Mouse (Mus musculus) 416B (cell line): Measurements from ENCODE around the gene Nwd2.
A peak's percentile ranks its signal among the peaks of the same experiment; 100 is the strongest.

ENCODE experiments used
- DNase-seq: peaks from one replicate; pipeline ENCODE4 v3.0.0; 2011; ENCODE audit warnings: low read depth

Nwd2 gene

DNA sequence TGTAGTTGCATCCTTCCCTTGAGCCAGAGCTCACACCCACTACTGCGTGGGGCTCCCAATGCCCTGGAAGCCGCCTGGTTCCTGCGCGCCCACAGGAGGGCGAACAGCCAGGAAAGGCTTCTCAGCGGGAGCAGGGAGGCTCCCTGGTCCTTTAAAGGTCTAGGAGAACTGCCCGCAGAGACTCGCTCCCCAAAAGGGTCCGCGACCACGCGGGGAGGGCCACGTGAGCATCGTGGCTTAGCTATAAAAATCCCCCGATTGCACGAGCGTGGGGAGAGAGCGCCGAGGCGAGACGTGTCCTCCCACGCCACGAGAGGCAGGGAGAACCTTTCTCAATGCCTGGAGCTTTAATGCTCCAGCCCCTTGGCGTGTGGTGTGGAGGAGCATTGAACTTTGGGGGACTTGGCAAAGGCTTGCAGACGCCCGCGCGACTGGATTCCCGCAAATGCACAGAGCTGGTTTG is at the start of gene Nwd2:
Nwd2 (plus strand) TSS at position 33 of the 463 bp plus-strand sequence.
- DNase-seq = no peak

DNA sequence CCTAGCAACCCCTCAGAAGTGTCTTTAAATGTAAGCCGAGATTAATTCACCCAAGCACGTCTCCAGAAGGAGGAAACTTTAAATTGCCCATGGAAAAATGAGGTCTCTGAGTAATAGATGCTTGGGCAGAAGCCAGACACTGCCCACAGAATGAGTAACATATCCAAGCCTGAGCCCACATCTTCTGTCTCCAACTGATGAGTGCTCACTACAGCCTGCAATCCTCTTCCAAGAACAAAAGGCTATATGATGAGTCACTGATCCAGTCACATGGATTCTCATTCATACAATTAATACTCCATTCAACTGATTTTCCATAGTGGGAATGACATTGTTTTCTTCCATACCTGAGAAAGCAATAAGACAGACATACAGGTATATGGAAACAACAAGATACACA is 41.5 kb upstream of the Nwd2 start:
- DNase-seq = no peak

DNA sequence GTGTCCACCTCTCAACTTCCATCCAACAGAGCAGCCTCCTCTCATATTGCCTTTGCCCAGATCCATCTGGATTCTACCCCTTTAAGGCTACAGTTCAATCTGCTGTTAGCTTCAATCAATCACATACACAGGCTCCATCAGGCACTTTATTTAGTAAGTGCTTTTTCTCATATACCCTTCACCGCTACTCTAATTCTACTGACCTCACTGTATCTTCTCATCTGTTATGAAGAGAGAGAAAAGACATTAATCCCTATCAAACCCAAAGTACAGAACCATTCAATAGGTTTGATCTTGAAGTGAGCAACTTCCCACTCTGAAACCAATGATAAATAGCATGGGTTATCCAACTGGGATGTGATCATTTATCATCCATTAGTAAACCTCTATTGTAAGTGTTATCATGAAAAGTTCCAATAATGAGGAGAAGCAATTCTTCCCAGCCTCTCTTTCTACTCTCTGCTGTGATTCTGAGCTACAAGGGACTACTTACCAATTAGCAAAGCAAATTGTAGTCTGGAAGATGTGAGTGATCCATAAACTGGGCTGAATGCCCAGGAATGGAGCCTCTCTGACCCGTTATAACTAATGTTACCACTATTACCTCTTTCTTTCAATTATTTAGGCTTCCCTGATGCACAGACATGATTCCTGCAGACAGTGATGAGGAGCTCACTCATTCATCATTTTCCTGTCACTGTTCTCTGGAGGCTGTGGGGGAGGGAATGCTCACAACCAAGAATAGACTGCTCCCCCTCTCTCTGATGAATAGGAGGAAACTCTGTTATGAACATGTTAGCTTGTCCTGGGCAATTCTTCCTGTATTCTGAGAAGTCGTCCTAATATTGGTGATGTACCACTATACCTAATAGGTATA is 31.9 kb upstream of the Nwd2 start:
- DNase-seq = no peak

DNA sequence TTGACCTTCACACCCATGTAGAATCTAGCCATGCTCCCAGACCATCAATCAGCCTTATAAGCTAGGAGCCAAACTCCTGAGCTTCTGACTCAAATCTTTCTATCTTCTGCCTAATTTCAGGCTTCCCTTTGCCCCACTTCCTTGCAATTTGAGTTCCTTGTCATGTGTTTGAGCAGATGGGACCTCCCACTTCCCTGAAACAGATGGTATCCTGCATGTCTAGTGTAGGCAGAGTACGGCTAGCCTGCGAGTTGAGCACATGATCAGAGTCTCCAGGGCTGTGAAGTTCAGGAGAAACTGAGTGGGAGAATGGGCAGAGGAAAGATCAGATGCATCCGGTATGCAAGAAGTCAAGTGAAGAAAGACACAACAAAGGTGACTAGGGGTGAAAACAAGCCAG is 24.8 kb upstream of the Nwd2 start:
- DNase-seq = no peak

DNA sequence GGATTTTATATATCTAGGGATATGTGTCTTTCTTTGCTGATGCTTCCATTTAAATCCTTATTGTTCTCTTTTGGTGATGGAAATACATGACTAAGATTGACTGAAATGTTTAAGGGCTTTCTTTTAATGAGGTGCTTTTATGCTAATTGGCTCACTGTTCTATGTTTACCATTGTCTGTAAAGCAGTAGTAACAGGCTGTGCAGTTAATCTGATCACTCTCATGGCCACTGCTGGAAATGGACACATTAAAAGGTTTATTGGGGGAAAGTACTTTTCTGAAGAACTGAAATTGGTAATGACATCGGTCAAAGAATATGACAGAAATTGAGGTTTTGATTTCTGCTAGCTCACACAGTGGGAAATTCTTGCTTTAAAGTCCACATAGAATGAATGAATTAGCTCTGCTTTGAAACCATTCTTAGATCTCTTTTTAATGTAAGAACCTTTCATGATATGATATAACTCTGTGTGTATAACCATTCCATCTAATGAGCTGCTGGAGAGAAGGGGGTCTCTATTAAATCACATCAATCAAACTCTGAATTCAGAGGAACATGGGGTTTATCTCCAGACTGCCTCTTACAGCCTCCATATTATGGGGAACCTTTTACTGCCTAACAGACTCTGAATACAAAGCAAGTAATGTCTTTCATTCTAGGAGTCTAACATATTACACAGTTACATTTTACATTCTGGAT is 20.9 kb upstream of the Nwd2 start:
- no peak for DNase-seq

DNA sequence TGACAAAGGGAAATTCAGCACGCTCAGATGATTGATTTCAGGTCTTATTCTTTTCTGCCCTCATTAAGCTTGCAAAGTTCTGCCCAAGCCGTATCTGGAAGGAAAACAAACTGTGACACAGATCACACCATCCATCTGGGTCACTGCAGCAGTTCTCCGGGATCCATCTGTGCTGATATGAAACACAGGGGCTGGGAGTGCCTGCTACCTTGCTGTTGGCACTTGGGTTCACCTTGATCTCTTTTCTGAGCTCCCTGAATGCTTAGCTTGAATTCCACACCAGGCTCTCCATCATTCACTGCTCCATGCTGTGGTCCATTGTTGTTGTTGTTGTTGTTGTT is 20.4 kb upstream of the Nwd2 start:
- DNase-seq = no peak

DNA sequence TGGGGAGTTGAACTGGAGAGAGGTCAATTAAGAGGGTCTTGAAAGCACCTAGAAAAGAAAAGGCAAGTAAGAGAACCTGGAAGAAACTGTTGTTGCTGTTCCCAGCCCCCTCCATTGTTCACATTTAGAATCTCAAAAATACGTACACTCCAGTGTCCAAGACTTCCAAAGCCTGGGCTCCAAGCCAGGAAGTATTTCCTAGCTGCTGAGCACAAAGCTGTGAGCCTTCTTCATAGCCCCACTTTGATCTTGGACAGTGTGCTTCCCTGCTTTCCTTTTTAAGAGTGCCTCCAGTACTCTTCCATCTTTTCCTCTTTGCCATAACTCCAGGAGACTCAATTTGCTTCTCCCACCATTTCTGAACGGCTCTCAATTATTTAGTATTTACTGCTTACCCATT is 14.3 kb upstream of the Nwd2 start:
- DNase-seq = no peak

DNA sequence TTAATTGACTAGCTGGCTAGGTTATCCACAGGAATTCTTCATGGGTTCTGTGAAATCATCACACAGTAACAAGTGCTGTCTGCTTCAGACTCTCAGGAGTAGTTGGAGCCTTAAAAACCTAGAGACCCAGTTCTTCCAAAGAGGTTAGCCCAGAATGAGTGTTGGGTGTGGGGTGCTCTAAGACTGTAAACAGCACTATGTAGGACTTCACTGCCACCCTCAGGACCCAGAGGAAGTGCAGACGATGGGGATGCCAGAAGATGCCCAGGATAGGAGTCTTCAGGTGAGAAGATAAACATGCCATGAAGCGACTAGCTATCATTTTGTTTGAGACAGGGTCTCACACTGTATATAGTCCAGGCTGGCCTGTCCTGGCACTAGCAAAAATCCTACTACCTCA is 715 bp upstream of the Nwd2 start:
- no peak for DNase-seq

DNA sequence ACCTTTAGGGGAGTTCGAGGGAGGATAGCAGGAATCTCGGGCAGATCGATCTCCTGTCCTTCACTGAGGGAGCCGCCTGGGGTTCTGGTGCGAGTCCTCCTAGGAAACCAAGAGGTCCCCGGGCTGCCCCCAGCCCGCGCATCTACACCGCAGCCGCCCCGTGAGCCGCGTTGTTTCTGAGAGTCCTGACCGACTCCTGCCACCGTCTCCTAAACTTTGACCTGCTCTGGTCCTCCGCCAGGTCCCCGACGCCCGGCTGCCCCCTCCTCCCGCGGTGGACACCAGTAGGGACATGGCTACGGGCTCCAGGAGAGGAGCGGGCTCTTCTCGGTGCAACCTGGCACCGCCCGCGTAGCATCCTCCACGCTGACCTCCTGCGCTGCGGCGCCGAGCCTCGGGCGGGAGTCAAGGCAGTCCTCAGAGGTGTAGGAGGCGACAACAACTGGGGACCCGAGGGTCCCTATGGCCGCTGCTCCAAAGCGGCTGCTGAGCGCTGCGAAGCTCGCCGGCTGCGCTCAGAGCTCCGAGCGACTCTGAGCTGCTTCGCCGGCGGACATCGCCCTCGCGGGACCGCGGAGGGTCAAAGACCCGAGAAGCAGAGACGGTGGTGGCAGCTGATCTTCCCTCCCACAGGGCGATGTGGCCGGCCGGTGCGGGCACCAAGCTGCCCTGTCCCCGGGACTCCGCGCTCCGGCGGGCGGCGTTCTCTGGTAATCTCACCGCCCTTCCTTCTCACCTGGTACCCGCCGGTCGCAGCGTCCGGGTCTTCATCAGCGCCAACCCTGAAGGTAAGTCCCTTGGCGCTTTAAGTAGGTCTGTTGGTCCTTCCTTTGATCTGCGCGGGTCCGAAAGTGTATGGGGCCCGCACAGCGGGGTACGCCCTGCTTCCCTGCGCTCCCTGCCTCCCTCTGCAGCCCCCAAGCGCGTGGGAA is 897 bp downstream of the Nwd2 start:
- DNase-seq = no peak

DNA sequence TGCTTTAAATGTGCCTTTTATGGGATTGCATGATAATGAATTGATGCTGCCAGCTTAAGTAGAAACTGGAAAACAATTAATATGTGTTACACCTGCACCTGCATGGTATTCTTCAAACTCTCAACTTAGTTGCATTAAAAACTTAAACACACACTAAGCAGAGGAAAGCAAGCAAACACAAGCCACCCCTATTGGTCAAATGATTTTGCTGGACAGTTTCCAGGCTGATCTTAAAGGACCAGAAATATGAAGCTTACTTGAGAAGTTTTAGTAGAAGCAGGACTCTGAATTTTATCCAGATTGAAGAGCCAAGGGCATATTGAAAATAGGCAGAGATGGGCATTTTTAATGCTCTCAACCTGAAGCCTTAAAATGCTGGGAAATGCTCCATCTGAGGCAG is 2.9 kb downstream of the Nwd2 start:
- DNase-seq = no peak

DNA sequence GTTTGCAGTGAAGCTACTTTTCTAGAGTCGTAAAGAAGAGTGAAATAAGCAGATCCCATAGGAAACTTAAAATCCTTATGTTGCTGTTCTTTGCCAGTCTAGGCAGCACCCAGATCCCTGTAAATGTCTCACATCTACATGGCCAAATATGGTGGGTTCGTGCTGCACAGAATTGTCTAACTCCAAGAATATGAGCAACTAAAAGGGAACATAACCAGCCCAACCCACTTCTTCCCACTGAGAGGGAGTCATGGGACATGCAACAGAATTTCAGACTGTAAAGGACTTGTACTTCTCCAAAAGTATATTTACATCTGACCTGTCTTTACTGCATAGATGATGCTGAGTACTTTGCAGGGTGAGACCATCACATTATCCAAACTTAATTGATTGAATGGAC is 3.8 kb downstream of the Nwd2 start:
- no peak for DNase-seq

DNA sequence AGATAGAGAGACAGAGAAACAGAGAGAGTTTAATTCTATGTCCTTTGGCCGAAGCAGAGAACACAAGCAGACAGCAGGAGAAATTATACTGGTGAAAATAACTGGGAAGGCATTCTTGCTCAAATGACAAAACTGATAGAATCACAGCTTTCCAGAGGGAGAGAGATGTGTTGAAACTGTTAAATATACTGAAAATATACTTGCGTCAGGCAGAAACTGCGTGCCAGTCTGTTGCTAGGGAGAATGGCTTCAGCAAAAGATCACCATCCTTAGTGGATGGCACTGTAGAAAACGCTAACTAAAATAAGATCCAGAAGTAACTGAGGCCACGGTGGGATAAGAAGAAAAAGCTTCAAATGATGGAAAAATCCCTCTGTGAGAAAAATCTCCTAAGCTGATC is 18.0 kb downstream of the Nwd2 start:
- no peak for DNase-seq

DNA sequence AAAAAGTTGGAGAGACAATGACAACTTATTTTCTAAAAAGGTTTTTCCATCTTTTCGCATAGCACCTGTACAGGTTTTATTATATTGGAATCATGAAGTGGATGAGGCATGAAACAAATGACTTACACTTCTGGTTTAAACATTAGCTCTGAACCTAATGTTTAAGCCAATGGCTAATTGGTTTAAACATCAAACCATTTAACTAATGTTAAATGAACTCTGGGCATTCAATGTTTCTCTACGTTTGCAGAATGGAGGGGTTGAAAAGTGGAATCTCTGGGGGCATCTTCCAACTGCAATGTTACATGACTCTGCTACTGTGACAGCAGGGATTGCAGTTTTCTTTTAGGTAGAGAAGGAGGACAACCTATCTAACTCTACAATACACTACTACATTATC is 27.0 kb downstream of the Nwd2 start:
- DNase-seq = no peak

DNA sequence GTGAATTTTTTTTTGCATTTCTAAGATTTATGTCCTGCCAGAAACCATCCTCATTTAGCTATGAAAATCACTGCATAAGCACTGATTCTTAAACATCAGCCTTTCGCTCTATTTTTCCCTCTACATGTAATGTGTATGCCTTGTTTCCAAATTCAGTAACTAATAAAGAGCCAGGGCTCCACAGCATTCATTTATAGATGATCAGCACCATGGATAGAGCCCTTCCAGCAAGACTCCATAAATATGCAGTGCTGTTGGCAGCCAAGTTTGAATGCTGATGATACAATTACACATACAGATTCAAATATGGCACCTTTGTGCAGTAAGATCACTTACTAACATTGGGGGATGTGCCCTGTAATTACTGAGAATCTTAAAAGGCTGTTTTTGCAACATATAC is 40.2 kb downstream of the Nwd2 start:
- DNase-seq = peak; percentile 8

DNA sequence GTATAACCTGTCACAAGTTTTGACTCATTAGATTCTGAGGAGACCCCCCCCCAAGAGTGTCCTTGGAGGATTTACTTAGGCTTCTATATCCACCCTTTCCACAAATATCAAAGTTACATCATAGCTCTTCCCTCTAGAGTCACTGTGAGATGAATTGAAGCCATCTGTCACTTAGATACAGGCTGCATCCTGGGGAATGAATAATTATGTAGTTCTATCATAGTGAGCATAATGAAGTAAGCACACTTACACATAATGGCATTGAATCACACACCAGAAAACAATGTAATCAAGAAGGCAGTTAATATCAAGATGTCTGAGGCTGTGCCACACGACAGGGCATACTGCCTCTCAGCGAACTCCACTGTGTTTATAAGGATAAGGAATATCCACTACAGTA is 47.9 kb downstream of the Nwd2 start:
- no peak for DNase-seq

DNA sequence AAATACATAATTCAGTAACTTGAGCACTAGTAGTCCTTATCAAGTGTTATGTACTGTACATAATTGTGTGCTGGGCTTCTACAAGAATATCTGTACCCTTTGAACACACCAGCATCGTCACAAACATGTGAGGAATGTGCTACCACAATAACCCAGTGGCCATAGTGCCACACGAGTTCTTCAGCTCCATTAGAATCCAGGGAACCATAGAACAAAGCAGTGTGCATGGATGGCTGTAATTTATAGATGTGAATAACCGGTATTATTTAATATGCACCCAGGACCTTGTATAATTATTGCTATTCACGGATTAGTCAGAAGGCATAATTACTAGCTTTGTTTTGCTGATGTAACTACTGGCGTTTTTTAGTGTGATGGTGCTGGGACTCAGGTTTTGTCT is 48.3 kb downstream of the Nwd2 start:
- DNase-seq = no peak

DNA sequence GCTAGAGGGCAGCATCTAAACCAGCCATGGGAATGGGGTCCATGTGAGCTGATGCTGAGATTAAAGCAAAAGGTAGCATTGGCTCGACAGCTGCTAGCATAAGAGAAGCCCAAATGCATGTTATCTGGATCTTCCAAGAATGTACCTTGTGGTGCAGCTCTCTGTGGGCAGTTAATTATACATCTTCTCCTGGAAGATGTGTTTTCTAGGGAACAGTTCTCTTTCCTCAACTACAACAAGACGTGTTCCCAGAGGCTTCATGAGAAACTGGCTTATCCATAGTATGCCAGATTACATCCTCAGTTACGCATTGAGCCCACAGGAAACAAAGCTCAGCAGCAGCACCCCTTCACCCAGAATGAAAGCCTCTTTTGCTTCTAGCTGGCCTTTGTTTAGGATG is 80.1 kb downstream of the Nwd2 start:
- no peak for DNase-seq

DNA sequence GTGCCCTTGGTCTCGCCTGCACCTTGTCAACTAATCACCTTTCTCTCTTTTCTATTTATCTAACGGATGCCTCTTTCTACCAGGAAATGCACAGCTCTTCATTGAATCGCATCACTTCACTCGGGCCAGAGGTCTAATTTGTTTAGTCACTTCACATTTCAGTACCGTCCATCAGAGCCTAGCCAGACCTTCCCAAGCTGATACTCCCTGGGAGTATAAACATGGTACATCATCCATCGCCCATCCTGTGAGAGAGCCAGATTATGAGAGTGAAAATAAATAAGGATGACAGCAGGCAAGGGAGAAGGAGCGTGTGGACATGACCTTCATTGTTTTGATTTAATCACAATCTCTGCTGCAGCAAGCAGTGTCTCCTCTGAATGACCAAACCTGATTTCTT is 86.6 kb downstream of the Nwd2 start:
- no peak for DNase-seq

DNA sequence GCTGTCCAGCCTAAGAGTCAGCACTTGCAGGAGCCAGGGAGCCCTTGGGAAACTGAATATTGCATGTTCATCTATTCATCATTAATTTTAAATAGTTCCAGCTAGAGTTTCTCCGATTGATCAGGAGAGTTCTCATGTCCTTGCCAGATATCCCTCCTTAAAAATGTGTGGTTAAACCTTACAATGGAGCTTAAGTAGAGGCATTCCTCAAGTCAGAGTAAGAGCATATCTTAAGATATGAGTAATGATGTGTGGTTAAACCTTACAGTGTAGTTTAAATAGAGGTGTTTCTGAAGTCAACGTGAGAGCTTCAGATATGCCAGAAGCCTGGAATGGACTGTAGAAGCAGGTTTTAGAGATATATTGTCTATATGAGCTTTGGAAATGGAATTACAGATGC is 94.5 kb downstream of the Nwd2 start:
- DNase-seq = no peak

DNA sequence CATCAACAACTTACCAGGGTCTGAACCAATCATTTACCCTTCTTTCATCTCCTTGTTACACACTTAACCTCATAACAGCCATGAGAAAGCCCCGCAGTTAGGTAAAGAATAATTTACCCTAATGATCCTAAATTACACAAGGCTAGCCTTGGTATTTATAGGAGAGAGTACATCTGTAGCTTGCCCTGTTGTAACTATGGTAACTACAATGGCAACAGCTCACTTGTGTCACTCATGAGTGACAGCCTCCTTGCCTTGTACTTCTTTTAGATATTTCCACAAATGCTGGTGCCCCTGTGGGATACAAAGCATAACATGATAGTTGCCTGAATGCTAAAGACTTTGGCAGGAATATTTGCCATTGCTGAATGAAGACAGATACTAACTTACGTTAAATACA is 99.4 kb downstream of the Nwd2 start:
- DNase-seq = no peak

DNA sequence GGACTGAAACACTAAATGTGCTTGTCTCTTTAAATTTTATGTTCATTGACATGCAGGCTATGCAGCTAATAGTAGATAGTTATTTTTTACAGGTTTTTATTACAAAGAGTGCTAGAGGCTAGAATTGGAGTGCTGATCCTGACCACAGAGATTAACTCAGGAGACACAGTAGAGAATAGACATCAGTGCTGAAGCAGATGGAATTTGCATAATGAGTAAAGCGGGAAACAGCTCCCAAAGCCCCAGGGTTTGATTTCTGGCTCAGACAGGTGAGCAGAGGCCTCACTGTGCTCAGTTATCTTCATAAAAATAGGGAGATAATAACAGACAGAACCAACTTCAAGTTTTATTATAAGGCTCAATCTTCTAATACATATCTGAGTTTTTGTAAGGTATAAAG is 99.9 kb downstream of the Nwd2 start:
- no peak for DNase-seq

DNA sequence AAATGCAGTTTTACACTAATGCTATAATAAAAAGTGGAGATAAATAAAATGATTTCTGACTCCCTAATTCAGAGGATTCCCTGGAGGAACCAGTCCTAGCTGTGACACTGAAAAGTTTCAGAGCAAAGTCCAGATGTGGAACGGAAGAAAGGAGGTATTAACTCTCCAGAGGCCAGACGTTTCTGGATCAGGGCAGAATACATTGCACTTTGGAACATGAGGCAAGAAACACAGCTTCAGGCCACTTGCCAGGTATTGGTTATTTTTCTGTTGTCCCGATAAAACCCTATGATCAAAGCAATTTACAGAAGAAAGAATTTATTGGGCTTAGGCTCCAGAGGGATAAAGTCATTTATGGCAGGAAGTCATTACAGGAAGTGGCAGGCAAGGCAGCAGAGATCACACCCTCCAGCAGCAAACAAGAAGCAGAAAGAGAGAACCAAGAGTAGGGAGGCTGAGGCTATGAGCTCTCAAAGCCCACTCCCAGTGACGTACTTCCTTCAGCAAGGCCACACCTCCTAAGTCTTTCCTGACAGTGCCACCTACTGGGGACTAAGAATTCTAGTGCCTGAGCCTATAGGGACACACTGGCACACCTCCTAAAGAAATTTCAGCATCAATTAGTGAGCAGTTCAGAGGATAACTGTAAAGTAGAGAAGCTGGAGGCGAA is 106.3 kb downstream of the Nwd2 start:
- peak; percentile 65 for DNase-seq
